ENCODE assay signal across 9 mouse cellular contexts in the genomic region with DNA sequence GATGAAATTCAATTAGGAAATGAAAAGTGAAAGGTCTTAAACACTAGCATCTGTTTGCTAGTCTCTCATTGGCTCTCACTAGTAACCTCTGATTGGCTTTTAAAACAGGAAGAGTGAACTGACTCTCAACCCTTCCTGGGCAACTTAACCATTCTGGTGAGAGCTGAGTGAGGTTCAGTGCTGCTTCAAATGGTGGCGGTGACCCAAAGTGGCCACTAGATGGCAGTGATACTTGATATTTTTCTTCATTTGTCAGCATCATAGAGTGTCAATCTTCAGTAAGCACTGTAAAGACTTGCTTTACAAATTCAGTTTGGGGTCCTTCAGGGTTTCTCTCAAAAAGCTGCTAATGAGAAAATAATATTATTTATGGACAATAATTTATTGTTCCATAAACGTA.
A peak's percentile ranks its signal among the peaks of the same experiment; 100 is the strongest.
DNase-seq lines count a peak whose midpoint lies in the region; ATAC-seq and TF ChIP-seq lines count a peak whose summit lies in the region.
"Had no signal": no experiment of that assay in that cellular context is flagged by ENCODE, and none has a peak within 500 bp of the region (broad histone marks: within the 10 kb centered on the region; RNA-seq: fewer than 3 reads in every experiment).

No protein-coding gene starts in this region.

- peak; percentile 3 to 7 for DNase-seq in kidney, postnatal 4 days
- no peak for DNase-seq in kidney, adult 11 months
- peak; percentile 2 for DNase-seq in MEL-GATA-1-ER (ENCODE audit: extremely low read depth, low read depth)
- peak; percentile 4 for DNase-seq in brain, embryonic 14.5 days (ENCODE audit: low read depth)
- DNase-seq in limb, embryonic 14.5 days (ENCODE audit: low spot score), result peak; percentile 29
- no peak for DNase-seq in adrenal gland, adult 2 months
- DNase-seq in testis, postnatal 14 days (ENCODE audit: low spot score), result no peak

- H3K4me2 ChIP-seq in limb, embryonic 14.5 days (replicated peaks; ENCODE audit: low read depth, low read length, severe bottlenecking), result no peak overlapping the region

- no peak overlapping the region for H3K27ac ChIP-seq in limb, embryonic 14.5 days (replicated peaks; ENCODE audit: low read depth, low read length)

- H3K9me3 ChIP-seq in limb, embryonic 14.5 days (ENCODE audit: control insufficient read depth, low read length), result no peaks in the 10 kb centered on the region

- TF ChIP-seq CTCF in brain, embryonic 14.5 days (IDR thresholded peaks at IDR 0.05; ENCODE audit: borderline replicate concordance, extremely low read depth, insufficient read depth, insufficient read length), result peak; percentile 48; the same call in 1 of the 2 replicates

- no peak overlapping the region for H3K9ac ChIP-seq in limb, embryonic 14.5 days (ENCODE audit: low read depth, low read length, severe bottlenecking)

- H3K36me3 ChIP-seq in limb, embryonic 14.5 days (ENCODE audit: control insufficient read depth, insufficient read depth, low read length), result no peaks in the 10 kb centered on the region

- H3K27me3 ChIP-seq in limb, embryonic 14.5 days (ENCODE audit: control insufficient read depth, insufficient read depth, low read length), result no peaks in the 10 kb centered on the region

- no peaks in the 10 kb centered on the region for H3K4me1 ChIP-seq in limb, embryonic 14.5 days (ENCODE audit: control insufficient read depth, insufficient read depth, low read length)

- H3K4me3 ChIP-seq in limb, embryonic 14.5 days (replicated peaks; ENCODE audit: low read length), result no peak overlapping the region
- H3K4me3 ChIP-seq: myocyte had no signal

- ATAC-seq in limb, embryonic 14.5 days (ENCODE audit: low FRiP score, low read depth), result no peak
- ATAC-seq in erythroblast, adult 5-6 weeks (replicated peaks; ENCODE audit: low FRiP score, poor library complexity, severe bottlenecking), result no peak

- WGBS in limb, embryonic 14.5 days, result 10% methylated on average over 2 of the region's 2 CpGs

- TF ChIP-seq POLR2A in brain, embryonic 14.5 days (IDR thresholded peaks at IDR 0.05; ENCODE audit: borderline replicate concordance, extremely low read depth, insufficient read depth, insufficient read length, poor library complexity, severe bottlenecking), result no peak
- TF ChIP-seq POLR2A in limb, embryonic 14.5 days (IDR thresholded peaks at IDR 0.05; ENCODE audit: borderline replicate concordance, extremely low read depth, insufficient read depth, insufficient read length), result no peak

Comparison
In these comparisons a context has a peak if more than half of its experiments do, and no peak if none do; other contexts are left out.
1. DNase-seq: peak in kidney, postnatal 4 days (2 of 2), MEL-GATA-1-ER (single experiment), brain, embryonic 14.5 days (single experiment) and limb, embryonic 14.5 days (single experiment); none in kidney, adult 11 months (single experiment), adrenal gland, adult 2 months (single experiment) and testis, postnatal 14 days (single experiment).